Mouse (Mus musculus): Measurements from ENCODE around the gene Notch1. TPM values are rescaled to one million over a fixed set of nuclear protein-coding genes. Genes with fewer than 3 reads are reported as not detected.

Gene Notch1
- total RNA-seq, 2 experiments from 2014 or later = 8.5 to 19.2 TPM

- ATAC-seq (replicated peaks; ENCODE audit: poor library complexity, severe bottlenecking) = no peak
These were observed 98.3 kb downstream of the Notch1 start for GRCm38 (mm10) chr2:26418120-26418519.

- ATAC-seq (replicated peaks; ENCODE audit: poor library complexity, severe bottlenecking) = no peak
These were observed 99.4 kb downstream of the Notch1 start for GRCm38 (mm10) chr2:26417066-26417465.

- ATAC-seq (replicated peaks; ENCODE audit: poor library complexity, severe bottlenecking) = no peak
These were observed 105.5 kb downstream of the Notch1 start for GRCm38 (mm10) chr2:26410931-26411411.

- no peak for ATAC-seq (replicated peaks; ENCODE audit: poor library complexity, severe bottlenecking)
These were observed 106.4 kb downstream of the Notch1 start for GRCm38 (mm10) chr2:26410091-26410490.

GRCm38 (mm10) chr2:26409362-26409761 lies 107.1 kb downstream of the Notch1 start:
- no peak for ATAC-seq (replicated peaks; ENCODE audit: poor library complexity, severe bottlenecking)

GRCm38 (mm10) chr2:26408515-26409356 lies 107.7 kb downstream of the Notch1 start, which contains the start of gene Inpp5e:
Inpp5e (minus strand) TSS chr2:26409203.
- ATAC-seq (replicated peaks; ENCODE audit: poor library complexity, severe bottlenecking) = peak; percentile 95

Other genes starting within 250 kb of the Notch1 start
- gene Ccdc187, start 222.1 kb downstream of the Notch1 start, total RNA-seq (2014; fragmentation: Nextera tagmentation) = not detected in 2 replicates
- not detected in 2 replicates for gene Ccdc187, start 222.1 kb downstream of the Notch1 start, total RNA-seq (2017)
- 7.0 and 16.3 TPM in 2 replicates for gene Gpsm1, start 201.1 kb downstream of the Notch1 start, total RNA-seq (2014; fragmentation: Nextera tagmentation)
- gene Gpsm1, start 201.1 kb downstream of the Notch1 start, total RNA-seq (2017) = 10.6 and 13.8 TPM in 2 replicates
- 9.5 and 10.4 TPM in 2 replicates for gene Dnlz, start 164.6 kb downstream of the Notch1 start, total RNA-seq (2014; fragmentation: Nextera tagmentation)
- gene Dnlz, start 164.6 kb downstream of the Notch1 start, total RNA-seq (2017) = 5.9 and 7.6 TPM in 2 replicates
- gene Card9, start 155.7 kb downstream of the Notch1 start, total RNA-seq (2014; fragmentation: Nextera tagmentation) = 42.3 and 55.8 TPM in 2 replicates
- gene Card9, start 155.7 kb downstream of the Notch1 start, total RNA-seq (2017) = 121 and 122 TPM in 2 replicates
- gene Snapc4, start 136.0 kb downstream of the Notch1 start, total RNA-seq (2014; fragmentation: Nextera tagmentation) = 23.4 and 56.4 TPM in 2 replicates
- 25.9 and 46.0 TPM in 2 replicates for gene Snapc4, start 136.0 kb downstream of the Notch1 start, total RNA-seq (2017)
- gene Entr1, start 127.3 kb downstream of the Notch1 start, total RNA-seq (2014; fragmentation: Nextera tagmentation) = 48.3 and 61.2 TPM in 2 replicates
- 42.2 and 42.5 TPM in 2 replicates for gene Entr1, start 127.3 kb downstream of the Notch1 start, total RNA-seq (2017)
- gene Pmpca, start 127.3 kb downstream of the Notch1 start, total RNA-seq (2014; fragmentation: Nextera tagmentation) = 43.7 and 49.2 TPM in 2 replicates
- gene Pmpca, start 127.3 kb downstream of the Notch1 start, total RNA-seq (2017) = 60.0 and 79.2 TPM in 2 replicates
- gene Inpp5e, start 107.5 kb downstream of the Notch1 start, total RNA-seq (2014; fragmentation: Nextera tagmentation) = 11.2 and 11.6 TPM in 2 replicates
- gene Inpp5e, start 107.5 kb downstream of the Notch1 start, total RNA-seq (2017) = 4.7 and 6.2 TPM in 2 replicates
- 42.3 and 47.0 TPM in 2 replicates for gene Sec16a, start 71.4 kb downstream of the Notch1 start, total RNA-seq (2014; fragmentation: Nextera tagmentation)
- gene Sec16a, start 71.4 kb downstream of the Notch1 start, total RNA-seq (2017) = 29.8 and 32.5 TPM in 2 replicates
- gene Egfl7, start 63.4 kb upstream of the Notch1 start, total RNA-seq (2014; fragmentation: Nextera tagmentation) = 22.7 and 32.6 TPM in 2 replicates
- 9.6 and 20.4 TPM in 2 replicates for gene Egfl7, start 63.4 kb upstream of the Notch1 start, total RNA-seq (2017)
- gene Gm20532, start 70.0 kb upstream of the Notch1 start, total RNA-seq (2014; fragmentation: Nextera tagmentation) = not detected in 2 replicates
- not detected in 2 replicates for gene Gm20532, start 70.0 kb upstream of the Notch1 start, total RNA-seq (2017)
- gene Agpat2, start 87.8 kb upstream of the Notch1 start, total RNA-seq (2014; fragmentation: Nextera tagmentation) = 42.4 and 46.7 TPM in 2 replicates
- gene Agpat2, start 87.8 kb upstream of the Notch1 start, total RNA-seq (2017) = 50.2 and 55.2 TPM in 2 replicates
- gene Fam69b, start 111.8 kb upstream of the Notch1 start, total RNA-seq (2014; fragmentation: Nextera tagmentation) = 11.1 and 13.9 TPM in 2 replicates
- 8.3 and 9.3 TPM in 2 replicates for gene Fam69b, start 111.8 kb upstream of the Notch1 start, total RNA-seq (2017)
- not detected in 2 replicates for gene Lcn4, start 154.6 kb upstream of the Notch1 start, total RNA-seq (2014; fragmentation: Nextera tagmentation)
- not detected in 2 replicates for gene Lcn4, start 154.6 kb upstream of the Notch1 start, total RNA-seq (2017)